Mouse (Mus musculus): ENCODE results near the gene Pnpo. TPM values are rescaled to one million over a fixed set of nuclear protein-coding genes. Genes with fewer than 3 reads are reported as not detected.
A peak's percentile ranks its signal among the peaks of the same experiment; 100 is the strongest.

Pnpo gene
- polyA plus RNA-seq, 1 experiment = 19.8 TPM

DNA sequence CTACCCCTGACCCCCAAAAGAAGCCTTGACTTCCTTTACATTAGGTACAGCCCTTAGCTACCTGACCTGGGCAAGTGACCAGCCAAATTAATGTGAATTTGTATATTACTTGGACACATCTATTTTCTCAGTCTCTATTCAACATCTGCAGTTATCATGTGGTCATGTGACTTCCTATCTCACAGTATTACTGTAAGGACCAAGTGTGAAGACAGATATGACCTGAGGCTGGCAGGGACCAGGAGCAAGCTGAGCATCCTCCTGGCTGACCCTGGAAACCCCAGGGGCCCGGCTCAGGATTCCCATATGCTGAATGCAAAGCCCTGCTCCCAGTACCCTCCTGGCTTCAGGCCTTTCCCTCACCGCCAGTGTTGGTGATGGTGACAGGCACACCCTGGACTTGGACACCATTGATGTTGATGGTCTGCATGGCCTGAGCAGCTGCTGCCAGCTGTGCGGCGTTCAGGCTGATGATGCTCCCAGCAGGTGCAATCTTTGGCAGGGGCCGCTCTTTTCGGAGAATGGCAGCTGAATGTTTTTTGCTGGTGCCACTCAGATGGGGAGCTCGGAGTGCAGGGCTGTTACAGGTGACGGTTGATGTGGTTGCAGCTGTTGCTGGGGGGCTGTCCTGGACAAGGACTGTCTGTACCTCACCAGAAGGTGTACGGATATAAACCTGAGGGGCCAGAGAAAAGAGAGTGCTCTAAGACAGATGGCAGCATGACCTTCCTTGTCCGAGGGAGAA lies 13.4 kb upstream of the Pnpo start:
- Histone ChIP-seq H3K27ac (replicated peaks; ENCODE audit: low read depth, low read length) (no peak overlapping the region), H3K4me1 (ENCODE audit: control insufficient read depth, insufficient read depth, insufficient read length, low read length) (no peaks in the 10 kb centered on the region), H3K4me3 (ENCODE audit: insufficient read depth, low read depth, low read length) (no peak overlapping the region)

DNA sequence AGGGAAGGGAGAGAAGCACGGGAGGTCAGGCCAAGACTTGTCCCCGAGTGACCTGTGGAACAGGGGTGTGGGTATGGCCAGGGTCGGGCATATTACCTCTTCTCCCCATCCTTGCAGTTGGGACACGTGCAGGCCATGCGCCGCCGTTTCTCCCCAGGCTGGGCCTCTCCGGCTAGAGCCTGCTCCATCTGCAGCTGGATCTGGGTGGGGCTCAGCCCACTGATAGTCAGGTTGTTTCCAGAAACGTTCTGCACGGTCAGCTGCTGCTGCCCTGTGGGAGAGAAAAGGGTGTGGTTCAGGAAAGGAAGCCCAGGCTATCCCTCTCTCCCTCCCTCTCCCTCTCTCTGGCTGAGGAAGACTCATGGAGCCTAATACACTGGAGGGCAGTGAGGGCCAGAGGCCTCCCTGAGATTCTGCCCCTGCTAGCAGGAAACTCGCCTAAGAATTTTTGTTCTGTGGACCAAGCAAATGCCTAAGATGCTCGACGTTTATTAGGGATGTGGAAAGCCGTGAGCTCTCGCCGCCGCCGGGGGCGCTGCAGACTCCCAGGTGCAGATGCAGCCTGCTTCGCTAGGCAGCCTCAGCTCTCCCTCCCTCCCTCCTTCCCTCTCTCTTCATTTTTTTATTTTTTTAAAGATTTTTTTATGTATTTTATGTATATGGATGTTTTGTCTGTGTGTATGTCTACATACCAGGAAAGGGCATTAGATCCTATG lies 12.4 kb upstream of the Pnpo start:
- Histone ChIP-seq H3K27ac (replicated peaks; ENCODE audit: low read depth, low read length) (no peak overlapping the region), H3K4me3 (ENCODE audit: insufficient read depth, low read depth, low read length) (no peak overlapping the region), H3K4me1 (ENCODE audit: control insufficient read depth, insufficient read depth, insufficient read length, low read length) (no peaks in the 10 kb centered on the region)

DNA sequence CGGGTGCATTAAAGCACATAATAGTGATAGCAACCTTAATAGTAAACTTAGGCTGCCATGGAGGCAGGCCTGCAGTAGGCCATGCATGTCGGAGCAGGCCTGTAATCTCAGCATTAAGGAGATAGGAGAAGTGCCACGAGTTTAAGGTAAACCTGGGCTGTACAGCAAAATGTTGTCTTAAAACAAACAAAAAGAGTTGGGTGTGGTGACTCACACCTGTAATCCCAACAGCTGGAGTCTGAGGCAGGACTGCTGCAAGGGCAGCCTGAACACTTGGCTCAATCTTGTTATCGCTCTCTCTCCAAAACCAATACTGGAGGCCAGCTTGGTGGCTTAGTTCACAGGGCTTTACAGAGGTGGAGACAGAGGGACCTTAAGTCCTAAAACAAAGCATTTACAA lies 11.3 kb upstream of the Pnpo start:
- Histone ChIP-seq H3K4me1 (ENCODE audit: control insufficient read depth, insufficient read depth, insufficient read length, low read length) (no peaks in the 10 kb centered on the region), H3K27ac (replicated peaks; ENCODE audit: low read depth, low read length) (no peak overlapping the region), H3K4me3 (ENCODE audit: insufficient read depth, low read depth, low read length) (no peak overlapping the region)

DNA sequence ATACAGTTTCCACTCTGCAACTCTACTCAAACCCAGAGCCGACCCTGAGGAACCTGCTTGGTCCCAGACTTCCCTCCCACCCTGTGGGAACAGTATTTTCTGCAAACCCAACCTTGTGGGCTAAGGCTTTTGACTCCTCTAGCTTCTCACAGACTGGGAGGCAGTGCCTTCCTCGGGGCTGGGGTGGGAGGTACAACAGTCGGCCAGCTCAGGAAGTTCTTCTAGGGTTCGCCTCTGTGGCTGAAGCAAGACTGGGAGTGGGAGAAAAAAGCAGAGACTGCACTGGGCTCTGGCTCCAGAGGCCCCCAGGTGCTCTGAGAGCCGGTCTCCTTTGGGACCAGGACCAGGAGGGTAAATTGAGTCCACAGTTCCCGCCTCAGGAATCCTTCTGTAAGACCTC lies 9.1 kb upstream of the Pnpo start:
- H3K4me3 ChIP-seq (ENCODE audit: insufficient read depth, low read depth, low read length) = no peak overlapping the region
- H3K27ac ChIP-seq (replicated peaks; ENCODE audit: low read depth, low read length) = no peak overlapping the region
- H3K4me1 ChIP-seq (ENCODE audit: control insufficient read depth, insufficient read depth, insufficient read length, low read length) = no peaks in the 10 kb centered on the region

DNA sequence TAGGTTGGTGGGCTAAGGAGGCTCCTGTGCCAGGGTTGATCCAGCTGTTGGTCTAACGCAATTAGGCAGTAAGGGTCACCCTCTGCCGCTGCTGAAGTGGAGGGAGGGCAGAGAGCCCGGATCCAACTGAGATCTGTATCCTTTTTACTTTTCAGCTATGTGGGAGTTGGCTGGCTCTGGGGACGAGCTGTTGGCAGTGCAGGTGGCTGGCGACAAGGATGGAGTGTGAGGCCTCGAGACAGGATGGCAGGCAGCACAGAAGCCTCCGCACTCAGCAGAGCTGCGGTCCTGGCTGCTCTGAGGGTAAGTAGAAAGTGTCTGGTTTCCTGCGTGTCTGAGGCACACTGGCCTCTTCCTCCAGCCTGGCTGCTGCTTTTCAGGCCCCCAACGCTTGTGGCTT lies 8.6 kb upstream of the Pnpo start:
- Histone ChIP-seq H3K4me1 (ENCODE audit: control insufficient read depth, insufficient read depth, insufficient read length, low read length) (no peaks in the 10 kb centered on the region), H3K4me3 (ENCODE audit: insufficient read depth, low read depth, low read length) (no peak overlapping the region), H3K27ac (replicated peaks; ENCODE audit: low read depth, low read length) (no peak overlapping the region)

DNA sequence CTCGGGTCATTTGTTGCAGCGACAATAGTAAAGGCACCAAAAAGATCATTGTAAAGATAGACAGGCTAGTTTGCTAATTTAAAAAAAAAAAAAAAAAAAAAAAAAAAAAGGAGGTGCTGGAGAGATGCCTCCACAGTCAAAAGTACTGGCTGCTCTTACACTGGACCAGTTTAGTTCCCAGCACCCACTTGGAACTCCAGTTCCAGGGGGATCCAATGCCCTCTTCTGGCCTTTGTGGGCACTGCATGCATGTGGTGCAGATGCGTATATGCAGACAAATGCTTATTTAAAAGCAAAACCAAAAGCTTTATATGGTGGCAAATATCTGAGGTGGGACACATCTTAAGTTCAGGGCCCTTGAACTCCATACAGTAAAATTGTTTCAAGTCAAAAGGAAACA lies 7.0 kb upstream of the Pnpo start:
- Histone ChIP-seq H3K4me3 (ENCODE audit: insufficient read depth, low read depth, low read length) (no peak overlapping the region), H3K4me1 (ENCODE audit: control insufficient read depth, insufficient read depth, insufficient read length, low read length) (no peaks in the 10 kb centered on the region)

DNA sequence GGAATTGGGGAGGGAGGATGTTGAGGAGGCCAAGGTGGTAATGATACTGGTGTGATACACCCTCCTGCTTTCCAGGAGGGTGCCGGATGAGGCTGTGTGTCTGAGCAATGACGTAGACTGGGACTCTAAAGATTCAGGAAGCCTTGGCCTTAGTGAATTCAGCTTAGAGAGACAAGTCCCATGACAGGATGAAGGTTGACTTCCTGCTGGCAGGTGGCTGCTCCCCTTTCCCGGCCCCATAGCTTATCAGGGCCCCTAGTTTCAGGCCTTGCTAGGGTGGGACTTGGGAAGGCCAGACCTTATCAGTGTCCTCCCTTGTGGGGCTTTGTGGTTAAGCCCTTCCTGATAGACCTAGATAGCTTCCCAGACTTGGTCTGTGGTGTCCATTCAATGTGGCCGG lies 4.1 kb upstream of the Pnpo start:
- Histone ChIP-seq H3K4me1 (ENCODE audit: control insufficient read depth, insufficient read depth, insufficient read length, low read length) (peaks cover 3% of the 10 kb centered on the region; the same call in 1 of the 2 replicates), H3K4me3 (ENCODE audit: insufficient read depth, low read depth, low read length) (no peak overlapping the region), H3K27ac (replicated peaks; ENCODE audit: low read depth, low read length) (no peak overlapping the region)

More for the DNA sequence above, 7.0 kb upstream of the Pnpo start:
- H3K27ac ChIP-seq (replicated peaks; ENCODE audit: low read depth, low read length) = no peak overlapping the region

DNA sequence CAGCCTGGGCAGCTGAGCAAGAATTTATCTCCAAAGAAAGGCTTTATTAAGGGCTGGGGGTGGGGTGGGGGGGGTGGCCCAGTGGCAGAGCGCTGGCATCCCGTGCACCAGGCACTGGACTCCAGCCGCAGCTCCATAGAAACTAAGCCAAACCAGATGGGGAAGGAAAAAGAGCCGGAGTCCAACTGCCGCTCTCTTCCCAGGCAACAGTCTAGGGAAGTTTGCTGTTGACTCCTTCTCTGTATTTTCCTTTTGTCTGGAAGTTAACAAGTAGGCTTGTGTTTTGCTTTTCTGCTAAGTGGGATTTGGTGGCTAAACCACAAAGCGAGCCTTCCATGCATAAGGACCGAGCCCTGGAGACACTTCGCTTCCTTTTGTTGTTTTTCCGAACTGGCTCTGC lies 2.7 kb upstream of the Pnpo start:
- Histone ChIP-seq H3K27ac (replicated peaks; ENCODE audit: low read depth, low read length) (no peak overlapping the region), H3K4me3 (ENCODE audit: insufficient read depth, low read depth, low read length) (no peak overlapping the region), H3K4me1 (ENCODE audit: control insufficient read depth, insufficient read depth, insufficient read length, low read length) (peaks cover 3% of the 10 kb centered on the region; the same call in 1 of the 2 replicates)

DNA sequence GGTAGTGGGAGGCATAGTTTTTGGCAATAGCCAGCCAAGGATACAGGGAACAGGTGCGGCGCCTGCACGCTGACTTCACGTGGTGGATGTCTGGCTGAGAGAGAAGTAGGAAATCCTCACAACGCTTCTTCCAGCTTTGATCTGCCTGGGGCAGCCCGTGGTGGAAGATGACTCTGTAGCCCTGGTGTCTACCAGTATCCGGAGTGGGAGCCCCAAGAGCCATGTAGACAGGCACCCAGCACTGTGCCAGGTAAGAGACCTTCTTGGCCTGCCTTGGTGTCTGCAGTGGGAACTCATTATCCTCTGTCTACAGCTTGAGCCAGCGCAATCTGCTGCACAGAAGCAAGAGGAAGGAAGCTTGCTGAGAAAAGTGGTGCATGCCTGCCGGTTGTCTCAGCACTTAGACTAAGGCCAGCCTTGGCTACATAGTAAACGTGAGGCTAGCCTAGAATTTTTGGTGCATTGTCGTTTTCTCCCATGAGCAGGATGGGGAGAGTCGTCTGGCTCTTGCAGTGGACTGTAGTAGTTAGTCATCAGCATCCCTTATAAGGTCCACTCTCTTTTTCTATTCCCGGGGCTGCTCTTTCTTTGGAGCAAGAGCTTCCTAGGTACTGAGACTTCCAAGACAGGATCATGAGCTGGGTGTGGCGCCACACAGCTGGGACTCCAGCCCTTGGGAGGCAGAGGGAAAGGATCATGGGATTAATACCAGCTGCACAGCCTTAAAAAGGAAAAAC lies 1.2 kb upstream of the Pnpo start:
- H3K4me1 ChIP-seq (ENCODE audit: control insufficient read depth, insufficient read depth, insufficient read length, low read length) = peaks cover 3% of the 10 kb centered on the region; the same call in 1 of the 2 replicates
- no peak overlapping the region for H3K27ac ChIP-seq (replicated peaks; ENCODE audit: low read depth, low read length)
- no peak overlapping the region for H3K4me3 ChIP-seq (ENCODE audit: insufficient read depth, low read depth, low read length)

DNA sequence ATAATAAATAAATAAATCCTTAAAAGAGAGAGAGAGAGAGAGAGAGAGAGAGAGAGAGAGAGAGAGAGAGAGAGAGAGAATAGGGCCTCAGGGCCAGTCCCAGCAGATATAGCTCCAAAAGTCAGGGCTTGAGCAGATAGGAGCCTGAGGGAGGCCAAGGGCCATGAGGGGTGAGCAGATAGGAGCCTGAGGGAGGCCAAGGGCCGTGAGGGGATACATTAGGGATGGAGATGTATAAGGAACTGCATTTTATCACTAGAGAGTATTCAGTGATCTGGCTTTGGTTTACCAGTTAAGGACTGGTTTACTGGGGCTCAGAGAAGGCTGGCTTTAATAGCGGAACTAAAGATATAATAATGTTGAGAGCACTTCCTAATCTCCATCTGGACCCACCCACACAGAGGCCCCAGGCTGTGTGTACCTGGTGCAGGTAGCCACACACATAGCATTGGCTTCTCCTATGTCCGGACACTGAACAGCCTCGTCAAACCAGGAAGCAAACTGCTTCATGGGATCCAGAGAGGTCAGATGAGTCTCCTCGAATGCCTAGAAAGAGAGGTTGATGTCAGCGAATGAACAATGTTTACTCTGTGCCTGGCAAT lies 1.7 kb downstream of the Pnpo start:
- H3K4me1 ChIP-seq (ENCODE audit: control insufficient read depth, insufficient read depth, insufficient read length, low read length) = peaks cover 6% of the 10 kb centered on the region; the same call in 1 of the 2 replicates
- no peak overlapping the region for H3K27ac ChIP-seq (replicated peaks; ENCODE audit: low read depth, low read length)
- H3K4me3 ChIP-seq (ENCODE audit: insufficient read depth, low read depth, low read length) = no peak overlapping the region

DNA sequence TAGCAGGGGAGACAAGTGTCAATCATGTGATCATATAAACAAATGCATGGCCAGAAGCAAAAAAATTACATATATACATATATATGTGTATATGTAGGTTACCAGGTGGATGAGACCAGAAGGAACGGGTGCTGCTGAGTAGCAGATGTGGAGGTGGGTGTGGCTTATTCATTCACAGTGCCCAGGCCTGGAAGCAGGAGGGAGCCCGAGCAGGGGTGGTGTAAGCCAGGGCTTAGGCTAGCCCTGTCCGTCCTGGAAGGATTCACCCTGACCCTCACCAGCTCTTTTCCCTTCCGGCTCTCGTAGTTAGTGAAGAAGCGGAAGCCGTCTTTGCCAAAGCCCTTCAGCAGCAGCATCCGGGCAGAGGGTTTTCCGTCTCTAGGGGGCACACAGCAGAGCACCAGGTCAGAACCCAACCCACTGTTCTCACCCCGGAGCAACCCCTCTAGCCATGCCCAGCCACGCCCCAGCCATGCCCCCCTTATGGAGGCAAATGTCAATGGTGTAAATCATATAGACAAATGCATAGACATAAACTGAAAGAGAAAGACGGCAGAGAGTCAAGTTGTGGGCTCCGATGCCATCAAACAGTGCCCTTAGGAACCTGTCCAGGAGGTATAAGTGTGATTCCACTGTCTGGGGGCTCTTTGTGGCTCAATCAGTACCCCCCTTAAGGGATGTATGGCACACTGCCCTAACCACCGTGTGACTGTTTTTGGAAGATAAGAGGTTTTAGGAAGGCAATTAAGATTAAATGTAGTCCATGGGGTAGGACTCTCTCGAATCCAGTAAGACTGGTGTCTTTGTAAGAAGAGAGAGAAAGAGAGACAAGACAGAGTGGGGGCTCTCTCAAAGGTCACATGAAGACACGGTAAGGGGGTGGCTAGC lies 3.0 kb downstream of the Pnpo start:
- no peak overlapping the region for H3K27ac ChIP-seq (replicated peaks; ENCODE audit: low read depth, low read length)
- H3K4me3 ChIP-seq (ENCODE audit: insufficient read depth, low read depth, low read length) = no peak overlapping the region
- peaks cover 6% of the 10 kb centered on the region; the same call in 1 of the 2 replicates for H3K4me1 ChIP-seq (ENCODE audit: control insufficient read depth, insufficient read depth, insufficient read length, low read length)

DNA sequence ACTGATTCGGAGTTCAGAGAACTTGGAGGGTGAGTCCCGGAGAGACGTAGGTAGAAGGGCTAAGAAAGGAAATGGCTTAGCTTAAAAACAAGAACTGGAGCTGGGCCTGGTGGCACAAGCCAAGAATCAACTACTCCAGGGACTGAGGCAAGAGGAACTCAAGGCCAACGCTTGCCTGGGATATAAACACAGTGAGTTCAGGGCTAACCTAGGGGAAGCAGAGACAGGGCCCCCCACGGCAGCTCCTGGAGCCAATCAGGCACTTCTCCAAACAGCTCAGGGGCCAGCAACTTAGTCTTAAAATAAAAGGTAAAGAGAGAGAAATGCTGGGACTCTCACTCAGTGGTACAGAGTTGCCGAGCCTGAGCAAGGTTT lies 5.4 kb downstream of the Pnpo start:
- H3K4me1 ChIP-seq (ENCODE audit: control insufficient read depth, insufficient read depth, insufficient read length, low read length) = peaks cover 6% of the 10 kb centered on the region; the same call in 1 of the 2 replicates
- H3K27ac ChIP-seq (replicated peaks; ENCODE audit: low read depth, low read length) = peak overlapping the region; percentile 53; the same call in 1 of the 2 replicates
- H3K4me3 ChIP-seq (ENCODE audit: insufficient read depth, low read depth, low read length) = no peak overlapping the region

DNA sequence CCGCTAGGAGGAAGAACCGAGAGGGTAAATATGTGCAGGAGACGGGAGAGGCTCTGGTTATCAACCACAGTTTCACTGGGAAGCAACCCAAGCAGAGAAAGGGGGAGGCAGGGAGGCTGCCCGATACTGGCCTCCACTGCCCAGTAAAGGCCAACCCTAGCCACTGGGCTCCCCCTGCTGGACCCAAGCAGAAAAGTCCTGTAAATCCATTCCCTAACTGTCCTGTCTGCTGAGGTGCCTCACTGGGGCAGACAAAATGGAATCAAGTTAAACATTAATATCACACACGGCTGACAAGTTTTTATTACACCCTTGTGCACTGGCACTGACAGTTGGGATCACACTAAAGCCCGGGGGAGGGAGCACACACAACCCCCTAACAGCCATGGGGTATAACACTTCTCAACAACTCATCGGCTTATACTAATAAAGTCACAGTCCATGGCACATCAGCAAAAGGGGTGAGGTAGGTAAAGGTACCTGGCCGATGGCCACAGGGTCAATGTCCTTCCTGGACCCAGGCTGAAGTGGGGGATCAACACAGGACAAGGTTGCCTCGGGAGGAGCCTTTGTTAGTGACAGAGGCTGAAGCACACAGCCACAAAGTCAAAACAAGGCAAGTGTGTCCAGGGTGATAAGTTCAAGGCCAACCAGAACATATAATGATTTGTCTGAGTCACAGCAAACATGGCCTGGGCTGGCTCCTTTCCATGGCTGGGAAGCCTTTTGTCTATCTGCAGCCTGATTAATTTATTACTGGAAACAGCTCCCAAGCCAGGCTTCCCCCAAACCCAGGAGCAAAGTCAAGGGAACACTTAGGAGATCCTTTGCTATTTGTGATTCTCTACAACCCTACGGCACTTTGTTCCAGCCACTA lies 6.0 kb downstream of the Pnpo start:
- peaks cover 6% of the 10 kb centered on the region; the same call in 1 of the 2 replicates for H3K4me1 ChIP-seq (ENCODE audit: control insufficient read depth, insufficient read depth, insufficient read length, low read length)
- no peak overlapping the region for H3K4me3 ChIP-seq (ENCODE audit: insufficient read depth, low read depth, low read length)
- peak overlapping the region; percentile 53 for H3K27ac ChIP-seq (replicated peaks; ENCODE audit: low read depth, low read length)

All from brown adipose tissue, adult 24 weeks (tissue).